Mouse (Mus musculus): ENCODE data around the gene Pisd. TPM values are rescaled to one million over a fixed set of nuclear protein-coding genes. Genes with fewer than 3 reads are reported as not detected.

The Pisd gene
- polyA plus RNA-seq, 1 experiment from 2014 or later: 99.9 TPM

DNA sequence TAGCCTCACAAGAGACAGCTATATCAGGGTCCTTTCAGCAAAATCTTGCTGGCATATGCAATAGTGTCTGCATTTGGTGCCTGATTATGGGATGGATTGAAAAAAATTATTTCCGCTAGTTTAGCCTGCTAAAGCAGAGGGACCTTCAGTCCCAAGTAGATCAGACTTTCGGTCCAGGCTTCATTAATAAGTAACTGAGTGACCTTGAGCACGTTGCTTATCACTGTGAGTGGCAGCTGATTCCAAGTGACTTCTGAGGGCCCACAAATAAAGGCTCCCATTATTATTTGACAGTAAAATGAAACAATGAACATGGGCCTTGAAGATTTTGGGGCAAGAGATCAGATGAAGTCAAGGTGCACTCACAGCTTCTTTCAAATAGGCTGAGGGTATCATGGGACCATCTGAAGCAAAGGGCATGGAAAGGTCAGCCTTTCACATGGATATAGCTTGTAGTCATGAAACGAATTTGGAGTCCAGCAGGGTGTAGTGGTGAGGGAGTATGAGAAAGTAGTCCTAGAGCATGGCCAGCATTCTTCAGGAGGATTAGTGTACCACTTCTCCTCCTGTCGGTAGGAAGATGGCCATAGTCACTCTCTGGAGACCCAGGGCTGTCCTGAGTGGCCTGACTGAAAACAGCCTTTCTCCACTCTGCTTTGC lies 88.1 kb downstream of the Pisd start:
- Histone ChIP-seq H3K36me3 (ENCODE audit: control insufficient read depth, insufficient read depth, low read length) (no peaks in the 10 kb centered on the region), H3K9me3 (ENCODE audit: control insufficient read depth, low read length) (no peaks in the 10 kb centered on the region), H3K9ac (replicated peaks; ENCODE audit: low read depth, low read length) (no peak overlapping the region), H3K4me2 (ENCODE audit: low read depth, low read length) (no peak overlapping the region), H3K4me1 (ENCODE audit: control insufficient read depth, insufficient read depth, low read length) (no peaks in the 10 kb centered on the region), H3K4me3 (ENCODE audit: low read depth, low read length) (no peak overlapping the region), H3K27me3 (ENCODE audit: control insufficient read depth, insufficient read depth, low read length) (no peaks in the 10 kb centered on the region), H3K27ac (ENCODE audit: low read depth, low read length) (no peak overlapping the region)
- 75% methylated on average over 5 of the region's 5 CpGs for WGBS
- no peak for ATAC-seq (ENCODE audit: low read depth)

DNA sequence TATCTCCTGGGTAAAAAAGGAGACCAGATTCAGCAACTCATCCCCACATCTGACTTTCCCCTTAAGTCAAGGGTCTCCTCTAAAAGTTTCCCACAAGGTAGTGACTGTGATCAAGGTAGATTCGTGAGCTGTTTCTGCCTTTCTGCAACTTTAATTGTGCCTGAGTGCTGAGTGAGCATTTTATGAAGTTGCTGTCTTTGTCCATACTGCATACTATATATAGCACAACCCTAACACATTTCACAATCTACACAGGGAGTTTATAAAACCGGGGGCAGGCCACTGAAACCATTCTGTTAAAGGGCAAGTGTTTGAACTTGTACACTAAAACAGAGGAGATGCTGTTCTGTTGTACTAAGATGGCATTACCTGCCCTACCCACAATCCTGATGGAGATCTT lies 92.0 kb downstream of the Pisd start:
- Histone ChIP-seq H3K27me3 (ENCODE audit: control insufficient read depth, insufficient read depth, low read length) (no peaks in the 10 kb centered on the region), H3K36me3 (ENCODE audit: control insufficient read depth, insufficient read depth, low read length) (no peaks in the 10 kb centered on the region), H3K4me1 (ENCODE audit: control insufficient read depth, insufficient read depth, low read length) (no peaks in the 10 kb centered on the region), H3K9ac (replicated peaks; ENCODE audit: low read depth, low read length) (no peak overlapping the region), H3K4me3 (ENCODE audit: low read depth, low read length) (no peak overlapping the region), H3K4me2 (ENCODE audit: low read depth, low read length) (no peak overlapping the region), H3K27ac (ENCODE audit: low read depth, low read length) (no peak overlapping the region), H3K9me3 (ENCODE audit: control insufficient read depth, low read length) (no peaks in the 10 kb centered on the region)
- WGBS: 69% methylated on average over 2 of the region's 2 CpGs
- ATAC-seq (ENCODE audit: low read depth): no peak

Other genes with a start within 250 kb of the Pisd start
- 22.3 and 26.5 TPM in 2 replicates for gene Yes1, start 174.5 kb downstream of the Pisd start, polyA plus RNA-seq (2014; fragmentation: Nextera tagmentation; extraction: Ambion mirVana)
- not detected in 2 replicates for gene Gm20671, start 41.5 kb upstream of the Pisd start, polyA plus RNA-seq (2014; fragmentation: Nextera tagmentation; extraction: Ambion mirVana)
- 8.9 and 15.6 TPM in 2 replicates for gene Prr14l, start 68.6 kb upstream of the Pisd start, polyA plus RNA-seq (2014; fragmentation: Nextera tagmentation; extraction: Ambion mirVana)
- gene Depdc5, start 78.1 kb upstream of the Pisd start, polyA plus RNA-seq (2014; fragmentation: Nextera tagmentation; extraction: Ambion mirVana): 25.2 and 25.9 TPM in 2 replicates
- gene Ywhah, start 233.2 kb upstream of the Pisd start, polyA plus RNA-seq (2014; fragmentation: Nextera tagmentation; extraction: Ambion mirVana): 776 and 794 TPM in 2 replicates

Measured in neural tube, embryonic 14.5 days (tissue).